Mouse (Mus musculus): Measurements from ENCODE around the gene Pml. TPM values are rescaled to one million over a fixed set of nuclear protein-coding genes. Genes with fewer than 3 reads are reported as not detected.
"Not testable (repeated sequence)": the region's sequence is repeated elsewhere in the genome, so short reads cannot be mapped to it uniquely, and the experiment has no call there.

Pml gene
- total RNA-seq, 2 experiments from 2014 or later, result 8.4 to 11.0 TPM

GRCm38 (mm10) chr9:58272068-58272541, 22.5 kb upstream of the Pml start:
- no peak for DNase-seq (ENCODE audit: extremely low spot score in 1 of 2, low spot score in 1 of 2)

- DNase-seq (ENCODE audit: extremely low spot score in 1 of 2, low spot score in 1 of 2), result not testable (repeated sequence)
Measured at GRCm38 (mm10) chr9:58271551-58271950, 22.0 kb upstream of the Pml start.

DNA sequence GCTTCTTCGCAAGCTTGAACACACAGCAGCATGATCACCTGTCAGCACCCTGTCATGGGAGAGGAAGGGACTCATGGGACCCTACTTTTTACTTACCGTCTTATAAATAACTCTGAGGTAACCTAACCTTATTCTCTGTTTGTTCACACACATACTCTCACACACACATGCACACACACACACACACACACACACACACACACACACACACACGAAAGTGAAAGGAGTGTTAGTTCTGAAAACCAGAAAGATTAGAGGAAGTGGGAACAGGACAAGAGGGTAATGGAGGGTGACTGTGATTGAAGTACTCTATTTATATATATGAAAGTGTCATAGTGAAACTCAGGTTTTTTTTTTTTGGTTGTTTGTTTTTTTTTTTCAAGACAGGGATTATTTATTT, 21.5 kb upstream of the Pml start:
- no peak for DNase-seq (ENCODE audit: extremely low spot score in 1 of 2, low spot score in 1 of 2)

GRCm38 (mm10) chr9:58270081-58270480, 20.5 kb upstream of the Pml start:
- no peak for DNase-seq (ENCODE audit: extremely low spot score in 1 of 2, low spot score in 1 of 2)

DNA sequence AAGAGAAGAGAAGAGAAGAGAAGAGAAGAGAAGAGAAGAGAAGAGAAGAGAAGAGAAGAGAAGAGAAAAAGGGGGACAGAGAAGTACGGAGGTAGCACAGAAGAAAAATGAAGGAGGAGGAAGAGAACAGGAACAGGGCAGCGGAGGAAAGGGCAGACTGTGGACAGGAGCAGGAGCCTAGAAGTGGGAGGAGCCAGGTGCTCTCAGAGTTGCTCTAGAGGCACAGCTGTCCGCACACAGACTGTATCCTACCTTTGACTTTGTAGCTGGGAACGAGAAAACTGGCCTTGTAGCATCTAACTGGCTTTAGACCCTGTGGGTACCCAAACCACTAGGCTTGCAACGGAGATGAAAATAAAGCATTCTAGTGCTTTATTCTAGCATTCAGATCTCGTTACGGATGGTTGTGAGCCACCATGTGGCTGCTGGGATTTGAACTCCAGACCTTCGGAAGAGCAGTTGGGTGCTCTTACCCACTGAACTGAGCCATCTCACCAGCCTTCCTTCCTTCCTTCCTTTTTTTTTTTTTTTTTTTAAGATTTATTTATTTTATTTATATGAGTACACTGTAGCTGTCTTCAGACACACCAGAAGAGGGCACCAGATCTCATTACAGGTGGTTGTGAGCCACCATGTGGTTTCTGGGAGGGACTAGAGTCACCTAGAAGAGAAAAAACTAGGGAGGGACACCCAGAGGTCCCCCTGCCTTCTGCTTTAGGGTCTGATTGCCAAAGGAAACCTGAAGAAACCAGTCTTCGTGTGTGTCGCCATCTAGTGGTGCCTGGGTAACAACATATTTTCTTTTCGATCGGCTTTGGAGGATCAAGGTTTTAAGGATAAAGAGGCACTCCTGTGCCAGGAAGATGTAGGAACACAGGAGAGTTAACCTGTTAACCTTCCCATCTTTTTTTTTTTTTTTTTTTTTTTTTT, 19.1 kb upstream of the Pml start:
- peak in 1 of 2 experiments; percentile 58 for DNase-seq (ENCODE audit: extremely low spot score in 1 of 2, low spot score in 1 of 2)

- no peak for DNase-seq (ENCODE audit: extremely low spot score in 1 of 2, low spot score in 1 of 2)
Measured at GRCm38 (mm10) chr9:58267046-58267445, 17.5 kb upstream of the Pml start.

GRCm38 (mm10) chr9:58266571-58267011, 17.0 kb upstream of the Pml start:
- no peak for DNase-seq (ENCODE audit: extremely low spot score in 1 of 2, low spot score in 1 of 2)

DNA sequence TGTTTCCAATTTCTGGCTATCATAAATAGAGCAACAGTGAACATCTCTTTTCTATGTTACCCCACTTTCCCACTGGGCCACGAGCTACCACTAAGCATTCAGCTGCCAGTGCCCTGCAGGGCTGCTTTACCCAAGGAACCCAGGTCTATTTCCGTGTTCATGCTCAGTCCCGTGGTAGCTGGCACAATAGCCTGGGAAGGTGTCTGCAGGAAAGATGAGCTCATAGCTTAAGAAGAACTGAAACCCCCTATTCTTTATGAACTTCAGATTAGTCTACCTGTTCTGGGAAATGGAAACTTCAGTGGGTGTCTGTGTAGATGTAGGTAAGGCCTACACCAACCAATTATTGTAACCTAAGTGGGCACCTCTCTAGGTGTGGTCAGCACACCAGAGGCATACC, 15.8 kb upstream of the Pml start:
- DNase-seq (ENCODE audit: extremely low spot score in 1 of 2, low spot score in 1 of 2), result no peak

DNA sequence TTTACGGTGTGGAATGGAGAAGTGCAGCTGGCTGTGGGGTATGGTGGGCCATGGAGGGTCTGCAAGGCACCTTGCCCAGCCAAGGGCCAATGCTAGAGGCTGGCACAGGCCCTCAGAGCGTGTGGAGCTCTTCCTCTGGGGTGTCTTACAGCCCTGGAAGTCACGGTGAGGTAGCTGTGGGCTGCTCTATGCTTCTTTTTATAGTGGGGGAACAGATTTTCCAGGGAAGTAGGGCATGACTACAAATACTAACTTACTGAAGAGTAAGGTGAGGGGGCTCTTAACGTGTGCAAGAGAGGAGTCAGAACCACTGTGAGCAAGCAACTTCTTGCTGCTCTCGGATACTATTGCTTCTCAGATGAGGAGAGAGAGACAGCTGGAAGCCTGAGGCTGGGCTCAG, 12.9 kb upstream of the Pml start:
- no peak for DNase-seq (ENCODE audit: extremely low spot score in 1 of 2, low spot score in 1 of 2)

- DNase-seq (ENCODE audit: extremely low spot score in 1 of 2, low spot score in 1 of 2), result no peak
Measured at GRCm38 (mm10) chr9:58255704-58256685, 6.4 kb upstream of the Pml start.

- no peak for DNase-seq (ENCODE audit: extremely low spot score in 1 of 2, low spot score in 1 of 2)
Measured at GRCm38 (mm10) chr9:58255105-58255504, 5.5 kb upstream of the Pml start.

- not testable (repeated sequence) for DNase-seq (ENCODE audit: extremely low spot score in 1 of 2, low spot score in 1 of 2)
Measured at GRCm38 (mm10) chr9:58253805-58254122, 4.2 kb upstream of the Pml start.

- DNase-seq (ENCODE audit: extremely low spot score in 1 of 2, low spot score in 1 of 2), result peak; percentile 83 to 94
Measured at GRCm38 (mm10) chr9:58253033-58253804, 3.6 kb upstream of the Pml start, which contains the start of gene Stoml1. Stoml1 (plus strand) TSS chr9:58253164.

DNA sequence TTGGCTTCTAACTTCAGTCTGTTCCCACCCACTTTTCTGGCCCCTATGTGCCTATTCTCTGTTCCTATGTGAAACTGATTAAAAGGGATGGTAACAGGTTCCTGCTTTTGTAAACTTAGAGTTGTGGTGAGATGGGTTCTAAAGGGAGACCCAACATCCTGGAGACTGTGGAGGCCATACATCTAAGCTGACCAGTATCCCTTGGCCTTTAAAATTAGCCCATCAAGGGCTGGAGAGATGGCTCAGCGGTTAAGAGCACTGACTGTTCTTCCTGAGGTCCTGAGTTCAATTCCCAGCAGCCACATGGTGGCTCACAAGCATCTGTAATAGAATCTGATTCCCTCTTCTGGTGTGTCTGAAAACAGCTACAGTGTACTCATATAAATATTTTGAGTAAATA, 1.1 kb upstream of the Pml start:
- not testable (repeated sequence) for DNase-seq (ENCODE audit: extremely low spot score in 1 of 2, low spot score in 1 of 2)

GRCm38 (mm10) chr9:58250322-58250721, 736 bp upstream of the Pml start:
- no peak for DNase-seq (ENCODE audit: extremely low spot score in 1 of 2, low spot score in 1 of 2)

DNA sequence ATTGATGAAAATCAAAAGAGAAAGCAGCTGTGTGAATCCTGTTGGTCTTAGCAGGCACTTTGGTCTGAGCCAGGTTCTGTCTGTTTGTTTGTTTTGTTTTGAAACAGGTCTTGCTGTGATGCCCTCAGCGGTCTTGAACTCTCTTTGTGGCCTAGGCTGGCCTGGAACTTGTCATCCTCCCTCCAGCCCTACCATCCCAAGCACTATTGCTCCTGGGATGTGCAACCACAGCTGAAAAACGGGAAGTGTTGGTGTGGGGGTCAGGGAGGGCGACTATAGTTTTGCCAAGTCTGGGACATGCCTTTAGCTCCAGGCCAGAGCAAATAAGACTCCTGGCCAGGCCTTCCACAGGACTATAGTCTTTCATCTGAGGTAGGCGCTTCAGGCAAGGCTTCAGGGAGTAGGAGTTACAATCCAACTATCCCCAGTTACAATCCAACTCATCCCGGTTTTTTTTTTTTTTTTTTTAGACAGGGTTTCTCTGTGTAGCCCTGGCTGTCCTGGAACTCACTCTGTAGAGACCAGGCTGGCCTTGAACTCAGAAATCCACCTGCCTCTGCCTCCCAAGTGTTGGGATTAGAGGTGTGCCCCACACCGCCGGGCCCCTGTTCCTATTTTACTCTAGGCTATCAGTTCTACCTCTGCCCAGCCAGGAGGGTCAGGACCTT, 706 bp downstream of the Pml start:
- DNase-seq (ENCODE audit: extremely low spot score in 1 of 2, low spot score in 1 of 2), result no peak

GRCm38 (mm10) chr9:58247064-58247759, 2.4 kb downstream of the Pml start:
- DNase-seq (ENCODE audit: extremely low spot score in 1 of 2, low spot score in 1 of 2), result peak; percentile 67 to 73

DNA sequence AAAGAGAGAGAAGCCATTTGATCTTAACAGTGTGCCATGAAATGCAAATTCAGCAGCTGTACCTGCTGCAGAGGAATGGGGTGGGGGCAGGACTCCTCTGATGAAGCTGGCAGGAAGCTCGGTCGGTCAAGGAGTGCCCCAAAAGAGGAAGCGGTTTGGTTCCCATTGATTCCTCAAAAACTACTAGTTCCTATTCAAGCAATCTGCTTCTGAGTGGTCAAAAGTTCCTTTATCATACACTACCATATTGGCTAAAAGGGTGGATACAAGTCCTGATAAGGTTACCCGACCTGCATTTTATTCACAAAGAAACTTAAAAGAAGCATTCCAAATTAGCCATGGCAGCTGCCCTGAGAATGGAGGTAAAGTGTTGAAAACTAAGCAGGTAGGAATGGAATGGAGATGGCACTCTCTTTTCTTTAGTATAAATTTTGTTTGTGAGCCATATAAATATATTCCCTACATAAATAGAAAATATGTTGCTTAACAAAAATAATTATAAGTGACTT, 3.4 kb downstream of the Pml start:
- DNase-seq (ENCODE audit: extremely low spot score in 1 of 2, low spot score in 1 of 2), result no peak

DNA sequence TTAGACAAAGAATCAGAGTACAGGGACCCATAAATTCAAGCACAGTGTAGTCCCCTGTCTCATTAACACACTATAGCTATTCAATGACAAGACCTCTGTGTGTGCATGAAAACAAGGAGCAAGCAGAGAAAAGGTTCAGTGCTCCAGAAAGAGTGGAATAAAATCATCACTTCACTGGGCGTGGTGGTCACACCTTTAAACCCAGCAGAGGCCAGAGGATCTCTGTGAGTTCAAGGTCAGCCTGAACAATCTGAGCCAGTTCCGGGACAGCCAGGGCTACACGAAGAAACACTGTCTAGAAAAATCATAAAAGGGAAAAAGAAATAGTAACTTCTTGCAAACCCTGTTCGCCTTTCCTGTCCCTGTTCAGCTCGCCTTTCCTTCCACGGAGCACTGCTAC, 5.9 kb downstream of the Pml start:
- no peak for DNase-seq (ENCODE audit: extremely low spot score in 1 of 2, low spot score in 1 of 2)

Data from layer of hippocampus, postnatal 25 days (tissue).